Comparison of ENCODE assay signal across 22 mouse cellular contexts in genomic region chr4:81005507-81006328, GRCm38 (mm10).
DNase-seq lines count a peak whose midpoint lies in the region; ATAC-seq and TF ChIP-seq lines count a peak whose summit lies in the region.
"Had no signal": no experiment of that assay in that cellular context is flagged by ENCODE, and none has a peak within 500 bp of the region (broad histone marks: within the 10 kb centered on the region; RNA-seq: fewer than 3 reads in every experiment).

No protein-coding gene starts in this region.

- H3K27ac ChIP-seq in hindbrain, postnatal 0 days = no peak overlapping the region
- H3K27ac ChIP-seq in hindbrain, embryonic 12.5 days = no peak overlapping the region
- H3K27ac ChIP-seq in limb, embryonic 14.5 days (replicated peaks; ENCODE audit: low read depth, low read length) = no peak overlapping the region
- no peak overlapping the region for H3K27ac ChIP-seq in limb, embryonic 10.5 days
- H3K27ac ChIP-seq in forebrain, embryonic 16.5 days (ENCODE audit: low read length) = no peak overlapping the region
- H3K27ac ChIP-seq: embryonic facial prominence, embryonic 12.5 days; heart, embryonic 15.5 days; liver, embryonic 14.5 days; neural tube, embryonic 15.5 days had no signal

- 32% methylated on average over 7 of the region's 7 CpGs for whole genome bisulfite sequencing in hindbrain, postnatal 0 days
- WGBS in hindbrain, embryonic 12.5 days = 42% methylated on average over 7 of the region's 7 CpGs
- WGBS in limb, embryonic 14.5 days = 20% methylated on average over 7 of the region's 7 CpGs
- 50% methylated on average over 7 of the region's 7 CpGs for WGBS in limb, embryonic 10.5 days
- 25% methylated on average over 7 of the region's 7 CpGs for WGBS in forebrain, embryonic 16.5 days

- no peaks in the 10 kb centered on the region for H3K4me1 ChIP-seq in hindbrain, postnatal 0 days (ENCODE audit: insufficient read depth, low read length)
- no peaks in the 10 kb centered on the region for H3K4me1 ChIP-seq in hindbrain, embryonic 12.5 days
- 0 out of 2 replicates have a peak, but pooled peaks cover 5% of the 10 kb centered on the region for H3K4me1 ChIP-seq in limb, embryonic 14.5 days (ENCODE audit: control insufficient read depth, insufficient read depth, low read length)
- no peaks in the 10 kb centered on the region for H3K4me1 ChIP-seq in limb, embryonic 10.5 days
- no peaks in the 10 kb centered on the region for H3K4me1 ChIP-seq in forebrain, embryonic 16.5 days (replicated peaks; ENCODE audit: control insufficient read depth, insufficient read depth, low read length)
- H3K4me1 ChIP-seq: heart, embryonic 15.5 days; megakaryocyte, embryonic 14.5 days; neural tube, embryonic 15.5 days had no signal

- peak; percentile 4 for DNase-seq in adrenal gland, postnatal 10 days
- DNase-seq in adrenal gland, adult 18-20 months (ENCODE audit: low spot score in 2 of 2) = no peak
- DNase-seq in hindbrain, postnatal 0 days (ENCODE audit: low spot score) = peak; percentile 3
- DNase-seq in limb, embryonic 14.5 days (ENCODE audit: low spot score) = peak; percentile 33
- no peak for DNase-seq in limb, embryonic 10.5 days (ENCODE audit: low spot score)
- DNase-seq in adrenal gland, adult 8-10 months = no peak
- DNase-seq: cerebellum, adult 11 months; heart, adult 18-20 months; kidney, postnatal 36 days; left cerebral cortex, postnatal 4 days; lung, postnatal 10 days; right cerebral cortex, postnatal 4 days; thymus, postnatal 36 days had no signal

- H3K36me3 ChIP-seq in hindbrain, postnatal 0 days (ENCODE audit: insufficient read depth, low read length) = no peaks in the 10 kb centered on the region
- no peaks in the 10 kb centered on the region for H3K36me3 ChIP-seq in hindbrain, embryonic 12.5 days
- no peaks in the 10 kb centered on the region for H3K36me3 ChIP-seq in limb, embryonic 14.5 days (ENCODE audit: control insufficient read depth, insufficient read depth, low read length)
- no peaks in the 10 kb centered on the region for H3K36me3 ChIP-seq in limb, embryonic 10.5 days
- H3K36me3 ChIP-seq in forebrain, embryonic 16.5 days (ENCODE audit: control insufficient read depth, insufficient read depth) = no peaks in the 10 kb centered on the region
- H3K36me3 ChIP-seq: embryonic facial prominence, embryonic 12.5 days; G1E; heart, embryonic 15.5 days; neural tube, embryonic 15.5 days had no signal

- H3K27me3 ChIP-seq in hindbrain, postnatal 0 days (ENCODE audit: insufficient read depth, low read length) = no peaks in the 10 kb centered on the region
- no peaks in the 10 kb centered on the region for H3K27me3 ChIP-seq in hindbrain, embryonic 12.5 days
- H3K27me3 ChIP-seq in limb, embryonic 14.5 days (ENCODE audit: control insufficient read depth, insufficient read depth, low read length) = no peaks in the 10 kb centered on the region
- no peaks in the 10 kb centered on the region for H3K27me3 ChIP-seq in limb, embryonic 10.5 days (ENCODE audit: low read depth, poor library complexity, severe bottlenecking)
- no peaks in the 10 kb centered on the region for H3K27me3 ChIP-seq in forebrain, embryonic 16.5 days (replicated peaks; ENCODE audit: control insufficient read depth, insufficient read depth, low read length)
- H3K27me3 ChIP-seq: embryonic facial prominence, embryonic 12.5 days; heart, embryonic 15.5 days; megakaryocyte, embryonic 14.5 days; neural tube, embryonic 15.5 days had no signal

- H3K9ac ChIP-seq in hindbrain, postnatal 0 days (replicated peaks; ENCODE audit: low read length) = no peak overlapping the region
- H3K9ac ChIP-seq in hindbrain, embryonic 12.5 days = no peak overlapping the region
- H3K9ac ChIP-seq in limb, embryonic 14.5 days (ENCODE audit: low read depth, low read length, severe bottlenecking) = no peak overlapping the region
- no peak overlapping the region for H3K9ac ChIP-seq in forebrain, embryonic 16.5 days (replicated peaks; ENCODE audit: low read depth, low read length)
- H3K9ac ChIP-seq: embryonic facial prominence, embryonic 12.5 days; heart, embryonic 15.5 days; liver, embryonic 14.5 days; neural tube, embryonic 15.5 days had no signal

- TF ChIP-seq CTCF in hindbrain, postnatal 0 days (IDR thresholded peaks at IDR 0.05; ENCODE audit: low read depth) = no peak

- no peak for TF ChIP-seq POLR2A in limb, embryonic 14.5 days (IDR thresholded peaks at IDR 0.05; ENCODE audit: borderline replicate concordance, extremely low read depth, insufficient read depth, insufficient read length)

- H3K4me3 ChIP-seq in hindbrain, postnatal 0 days (ENCODE audit: low read length) = no peak overlapping the region
- no peak overlapping the region for H3K4me3 ChIP-seq in hindbrain, embryonic 12.5 days
- H3K4me3 ChIP-seq in limb, embryonic 14.5 days (replicated peaks; ENCODE audit: low read length) = no peak overlapping the region
- no peak overlapping the region for H3K4me3 ChIP-seq in limb, embryonic 10.5 days
- H3K4me3 ChIP-seq in forebrain, embryonic 16.5 days (replicated peaks; ENCODE audit: low read length) = no peak overlapping the region
- H3K4me3 ChIP-seq: embryonic facial prominence, embryonic 12.5 days; heart, embryonic 15.5 days; megakaryocyte, embryonic 14.5 days; neural tube, embryonic 15.5 days had no signal

- no peaks in the 10 kb centered on the region for H3K9me3 ChIP-seq in hindbrain, postnatal 0 days (ENCODE audit: low read length)
- peaks cover 4% of the 10 kb centered on the region; the same call in 1 of the 2 replicates for H3K9me3 ChIP-seq in hindbrain, embryonic 12.5 days (replicated peaks)
- no peaks in the 10 kb centered on the region for H3K9me3 ChIP-seq in limb, embryonic 14.5 days (ENCODE audit: control insufficient read depth, low read length)
- H3K9me3 ChIP-seq in limb, embryonic 10.5 days (replicated peaks) = no peaks in the 10 kb centered on the region
- no peaks in the 10 kb centered on the region for H3K9me3 ChIP-seq in forebrain, embryonic 16.5 days (ENCODE audit: control insufficient read depth, low read length)
- H3K9me3 ChIP-seq: embryonic facial prominence, embryonic 12.5 days; heart, embryonic 15.5 days; neural tube, embryonic 15.5 days had no signal

- 0 out of 2 replicates have a peak overlapping the region, but pooled peaks have one; percentile 11 for H3K4me2 ChIP-seq in hindbrain, postnatal 0 days (ENCODE audit: low read depth, low read length)
- H3K4me2 ChIP-seq in hindbrain, embryonic 12.5 days (replicated peaks) = no peak overlapping the region
- H3K4me2 ChIP-seq in limb, embryonic 14.5 days (replicated peaks; ENCODE audit: low read depth, low read length, severe bottlenecking) = no peak overlapping the region
- no peak overlapping the region for H3K4me2 ChIP-seq in forebrain, embryonic 16.5 days (ENCODE audit: low read length)
- H3K4me2 ChIP-seq: embryonic facial prominence, embryonic 12.5 days; heart, embryonic 15.5 days; neural tube, embryonic 15.5 days had no signal

- ATAC-seq in hindbrain, postnatal 0 days = no peak
- ATAC-seq in hindbrain, embryonic 12.5 days (ENCODE audit: low FRiP score) = no peak
- no peak for ATAC-seq in limb, embryonic 14.5 days (ENCODE audit: low FRiP score, low read depth)
- peak; percentile 33; the same call in 1 of the 2 replicates for ATAC-seq in forebrain, embryonic 16.5 days
- ATAC-seq: CD4-positive, CD25-positive, alpha-beta regulatory T cell, adult 4 months had no signal

Comparison
In these comparisons a context has a peak if more than half of its experiments do, and no peak if none do; other contexts are left out.
1. DNase-seq: peak in adrenal gland, postnatal 10 days (single experiment), hindbrain, postnatal 0 days (single experiment) and limb, embryonic 14.5 days (single experiment); none in adrenal gland, adult 18-20 months (0 of 2), limb, embryonic 10.5 days (single experiment) and adrenal gland, adult 8-10 months (single experiment).